Mouse (Mus musculus) frontal cortex, postnatal 36 days (tissue): ENCODE results near the gene Naa10.

Source experiments
- DNase-seq, 2 experiments: peaks; one replicate each; pipeline ENCODE4 v3.0.0; 2022; ENCODE audit warnings: low spot score in 2 of 2

Naa10 gene

DNA sequence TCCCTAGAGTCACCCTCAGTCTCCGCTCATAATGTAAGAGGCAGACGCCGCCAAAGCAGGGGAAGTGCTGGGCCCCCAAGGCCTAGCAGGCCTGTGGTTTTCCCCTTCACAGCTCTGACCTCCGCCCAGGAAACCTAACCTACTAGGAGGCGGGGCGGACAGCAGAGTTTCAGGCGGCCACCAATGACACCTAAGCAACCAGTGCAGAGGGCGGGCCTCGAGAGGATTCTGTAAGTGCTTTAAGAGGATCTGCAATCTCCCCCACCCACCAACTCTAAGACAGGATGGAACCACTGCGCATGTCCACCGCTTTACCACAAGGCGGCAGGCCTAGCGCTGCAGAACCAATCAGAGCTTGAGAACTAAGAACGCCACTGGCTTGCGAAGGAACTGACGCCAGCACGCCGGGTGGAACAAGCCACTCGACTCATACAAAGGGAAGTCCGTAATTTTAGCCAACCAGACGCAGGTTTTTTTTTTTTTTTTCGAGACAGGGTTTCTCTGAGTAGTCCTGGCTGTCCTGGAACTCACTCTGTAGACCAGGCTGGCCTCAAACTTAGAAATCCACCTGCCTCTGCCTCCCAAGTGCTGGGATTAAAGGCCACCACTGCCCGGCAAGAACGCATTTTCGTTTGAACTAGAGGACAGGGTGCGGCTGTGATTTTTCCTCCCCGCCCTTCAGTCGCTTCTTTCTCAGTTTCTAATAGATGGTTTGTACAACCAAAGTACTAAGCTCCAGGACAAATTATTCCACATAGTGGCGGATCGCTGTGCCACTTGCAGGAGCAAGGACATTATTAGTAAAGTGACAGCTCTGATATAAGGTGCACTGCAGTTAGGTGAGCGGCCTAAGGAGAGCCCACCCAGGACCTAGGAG is 6.7 kb downstream of the Naa10 start:
- peak; percentile 79 to 91 for DNase-seq

DNA sequence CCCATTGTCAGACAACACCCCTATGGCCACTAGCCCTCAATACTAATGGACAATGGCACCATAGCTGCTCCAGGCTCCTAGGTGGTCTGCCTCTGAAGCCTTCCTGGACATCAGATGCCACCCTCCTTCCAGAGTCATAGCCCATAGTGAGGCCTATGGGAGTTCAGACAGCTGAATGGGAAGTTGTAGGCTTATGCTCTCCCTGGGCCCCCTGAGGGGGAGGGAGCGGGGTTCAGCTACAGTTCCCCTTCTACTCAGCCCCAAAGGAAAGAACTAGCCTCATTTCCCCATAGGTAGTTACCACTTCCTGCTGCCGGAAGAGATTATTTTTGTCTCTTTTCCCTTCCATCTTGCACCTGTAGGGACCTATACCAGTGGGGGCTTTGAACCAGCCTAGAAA is 10.2 kb downstream of the Naa10 start:
- DNase-seq: no peak

DNA sequence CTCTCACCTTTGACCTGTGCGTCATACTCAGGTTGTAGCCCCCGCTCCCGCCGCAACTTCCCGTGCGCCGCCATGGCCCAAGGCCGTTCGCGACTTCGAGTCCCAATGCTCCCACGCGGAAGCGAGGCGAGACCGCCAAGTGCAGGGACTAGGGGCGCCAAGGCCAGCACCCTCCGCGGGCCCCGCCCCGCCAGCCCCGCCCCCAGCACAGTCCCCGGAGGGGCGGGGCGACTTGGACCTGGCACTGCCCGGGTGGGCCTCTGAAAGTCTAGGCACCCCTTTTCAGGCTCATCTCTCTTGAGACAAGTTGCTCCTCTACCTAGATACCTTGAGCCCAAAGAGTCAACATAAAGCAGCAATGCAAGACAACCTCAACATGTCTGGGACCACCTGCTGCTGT is 10.6 kb downstream of the Naa10 start:
- DNase-seq: no peak

DNA sequence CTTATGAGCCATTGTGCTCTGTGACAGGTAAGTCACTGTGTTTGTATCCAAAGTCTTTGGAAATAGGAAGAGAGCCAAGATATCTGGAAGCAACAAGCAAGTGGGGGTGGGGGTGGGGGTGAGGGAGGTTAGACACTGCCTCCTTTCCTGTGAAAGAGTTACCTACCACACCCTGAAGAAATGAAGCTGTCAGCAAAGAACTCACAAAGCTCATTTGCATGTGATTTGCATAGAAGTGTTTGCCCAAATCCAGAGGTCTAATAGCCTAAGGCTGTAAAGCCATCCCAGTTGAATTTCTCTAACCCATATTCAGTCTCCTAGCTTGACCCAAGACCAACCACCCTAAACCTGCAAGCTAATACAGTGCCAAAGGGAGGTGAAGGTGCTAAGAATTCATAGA is 11.3 kb downstream of the Naa10 start:
- DNase-seq: no peak

DNA sequence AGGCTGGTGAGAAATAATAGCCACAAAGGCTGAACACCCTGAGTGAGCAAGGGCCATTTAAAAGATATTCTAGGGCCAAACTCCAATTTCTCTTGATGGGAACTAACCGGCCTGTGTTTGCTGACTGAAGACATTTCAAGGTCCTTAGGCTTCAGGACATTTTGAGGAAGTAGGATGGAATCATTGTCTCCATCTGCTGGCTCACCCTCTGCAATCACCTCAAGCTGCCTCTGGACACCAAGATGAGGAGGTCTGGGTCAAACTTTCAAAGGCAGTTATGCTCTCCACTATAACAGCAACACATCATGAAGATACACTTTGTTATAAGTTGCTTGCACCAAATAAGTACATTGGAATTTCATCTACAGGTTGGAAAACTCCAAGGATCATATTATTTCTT is 11.7 kb downstream of the Naa10 start:
- DNase-seq: no peak

DNA sequence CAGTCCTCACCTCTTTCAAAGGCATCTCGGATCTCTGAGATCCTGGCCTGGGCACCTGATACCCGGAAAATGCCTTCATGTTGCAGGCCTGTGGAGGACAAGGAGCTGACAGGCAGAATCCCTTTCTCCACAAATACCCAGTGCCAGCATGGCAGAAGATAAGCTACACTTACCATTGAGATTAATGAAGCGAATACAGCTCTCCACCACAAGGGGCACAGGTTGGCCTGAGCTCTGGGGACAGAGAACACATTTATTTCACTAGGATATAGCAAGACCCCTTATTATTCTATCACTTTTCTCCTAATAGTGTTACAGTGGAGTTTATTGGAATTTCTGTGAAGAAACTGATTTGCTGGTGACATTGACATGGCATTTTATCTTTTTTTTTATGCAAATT is 23.8 kb downstream of the Naa10 start:
- DNase-seq: no peak

DNA sequence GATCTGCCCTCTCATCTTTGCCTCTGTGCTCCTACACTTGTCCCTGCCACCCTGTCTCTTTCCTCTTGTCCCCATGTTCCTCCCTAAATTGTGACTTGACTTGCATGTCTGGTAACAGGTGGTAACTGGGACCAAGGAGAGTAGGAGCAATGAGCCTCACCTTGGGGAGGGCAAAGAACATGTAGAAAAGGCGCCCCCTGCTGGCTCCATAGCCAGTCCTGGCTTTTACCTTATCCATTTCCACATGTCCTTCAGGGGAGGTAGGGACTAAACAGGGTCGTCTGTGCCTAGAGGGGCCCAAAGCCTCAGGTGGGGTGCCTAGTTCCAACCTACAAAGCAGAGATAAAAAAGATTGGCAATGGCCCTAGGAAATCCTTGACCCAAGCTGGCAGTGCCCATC is 26.0 kb downstream of the Naa10 start, which contains the start of gene L1cam:
L1cam (minus strand) TSS at position 387 of the 400 bp plus-strand sequence.
- peak; percentile 36 to 45 for DNase-seq

DNA sequence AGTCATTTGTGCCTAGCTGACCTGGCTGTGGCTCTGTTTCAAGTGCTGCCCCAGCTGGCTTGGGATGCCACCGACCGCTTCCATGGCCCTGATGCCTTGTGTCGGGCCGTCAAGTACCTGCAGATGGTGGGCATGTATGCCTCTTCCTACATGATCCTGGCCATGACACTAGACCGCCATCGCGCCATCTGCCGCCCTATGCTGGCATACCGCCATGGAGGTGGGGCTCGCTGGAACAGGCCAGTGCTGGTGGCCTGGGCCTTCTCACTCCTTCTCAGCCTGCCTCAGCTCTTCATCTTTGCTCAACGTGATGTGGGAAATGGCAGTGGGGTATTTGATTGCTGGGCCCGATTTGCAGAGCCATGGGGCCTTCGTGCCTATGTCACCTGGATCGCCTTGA is 28.9 kb downstream of the Naa10 start:
- DNase-seq: no peak

DNA sequence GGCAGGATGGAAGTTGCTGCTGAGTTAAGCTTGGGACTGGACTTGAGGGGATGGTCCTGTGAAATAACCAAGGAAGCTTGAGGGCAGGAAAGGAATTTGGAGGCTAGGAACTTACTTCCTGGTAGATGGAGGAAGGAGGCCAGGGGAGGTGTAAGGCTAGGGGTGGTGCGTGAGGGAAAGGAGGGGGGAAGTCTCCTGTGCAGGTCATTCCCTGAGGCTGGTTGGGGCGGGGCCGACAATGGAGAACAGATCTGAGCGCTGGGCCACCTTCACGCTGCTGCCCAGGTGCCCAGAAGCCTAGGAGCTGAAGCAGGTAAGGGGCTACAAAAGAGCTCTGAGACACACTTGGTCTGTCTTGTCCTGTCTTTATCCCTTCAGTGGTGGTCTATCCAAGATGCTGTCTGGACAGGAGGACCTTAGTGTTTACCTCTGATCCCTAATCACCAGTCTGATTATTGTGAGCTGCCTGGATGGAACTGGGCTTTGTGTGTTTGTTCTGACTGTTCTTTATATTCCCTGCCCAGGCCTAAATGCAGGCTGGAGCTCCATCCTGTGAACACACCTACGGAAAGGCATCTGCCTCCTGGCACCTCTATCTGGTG is 30.1 kb downstream of the Naa10 start, which contains the start of gene Avpr2:
Avpr2 (plus strand) TSS at position 552 of the 602 bp plus-strand sequence.
- DNase-seq: no peak

DNA sequence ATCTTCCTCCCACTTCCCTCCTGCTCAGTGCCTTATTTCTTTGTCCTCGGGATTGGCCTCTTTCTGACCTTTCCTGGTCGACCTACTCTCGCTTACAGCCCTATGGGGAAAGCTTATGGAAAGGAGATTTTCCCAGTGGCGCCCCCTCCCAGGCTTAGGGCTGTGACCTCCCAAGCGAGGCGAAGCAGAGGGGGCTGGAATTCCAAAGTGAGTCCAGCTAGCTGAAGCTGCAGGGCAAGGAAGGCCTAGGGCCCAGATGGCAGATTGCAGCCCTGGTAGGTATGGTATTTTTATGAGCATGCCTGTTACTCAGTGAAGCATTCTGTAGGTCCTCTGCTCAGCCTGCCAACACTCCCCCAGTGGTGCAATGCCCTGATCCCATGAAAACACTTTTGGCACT is 40.3 kb downstream of the Naa10 start:
- DNase-seq: no peak

DNA sequence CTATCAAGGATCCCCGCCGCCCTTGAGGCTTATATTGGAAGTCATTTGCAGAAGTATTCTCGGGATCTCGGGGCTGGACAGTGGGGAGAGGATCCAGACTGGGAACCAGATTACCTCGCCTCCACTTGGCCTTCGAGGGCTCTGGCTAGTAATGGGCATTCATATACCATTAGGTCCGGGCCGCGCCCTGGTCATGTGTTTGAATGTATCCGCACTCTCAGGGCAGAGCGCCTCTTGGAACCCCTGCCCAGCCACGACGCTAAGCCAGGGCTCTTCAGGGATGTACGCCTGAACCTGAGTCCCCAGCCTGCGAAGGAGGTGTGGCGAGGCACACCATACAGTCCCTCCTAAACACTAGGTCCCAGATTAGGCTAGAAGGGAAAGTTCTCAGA is 40.7 kb downstream of the Naa10 start:
- no peak for DNase-seq

DNA sequence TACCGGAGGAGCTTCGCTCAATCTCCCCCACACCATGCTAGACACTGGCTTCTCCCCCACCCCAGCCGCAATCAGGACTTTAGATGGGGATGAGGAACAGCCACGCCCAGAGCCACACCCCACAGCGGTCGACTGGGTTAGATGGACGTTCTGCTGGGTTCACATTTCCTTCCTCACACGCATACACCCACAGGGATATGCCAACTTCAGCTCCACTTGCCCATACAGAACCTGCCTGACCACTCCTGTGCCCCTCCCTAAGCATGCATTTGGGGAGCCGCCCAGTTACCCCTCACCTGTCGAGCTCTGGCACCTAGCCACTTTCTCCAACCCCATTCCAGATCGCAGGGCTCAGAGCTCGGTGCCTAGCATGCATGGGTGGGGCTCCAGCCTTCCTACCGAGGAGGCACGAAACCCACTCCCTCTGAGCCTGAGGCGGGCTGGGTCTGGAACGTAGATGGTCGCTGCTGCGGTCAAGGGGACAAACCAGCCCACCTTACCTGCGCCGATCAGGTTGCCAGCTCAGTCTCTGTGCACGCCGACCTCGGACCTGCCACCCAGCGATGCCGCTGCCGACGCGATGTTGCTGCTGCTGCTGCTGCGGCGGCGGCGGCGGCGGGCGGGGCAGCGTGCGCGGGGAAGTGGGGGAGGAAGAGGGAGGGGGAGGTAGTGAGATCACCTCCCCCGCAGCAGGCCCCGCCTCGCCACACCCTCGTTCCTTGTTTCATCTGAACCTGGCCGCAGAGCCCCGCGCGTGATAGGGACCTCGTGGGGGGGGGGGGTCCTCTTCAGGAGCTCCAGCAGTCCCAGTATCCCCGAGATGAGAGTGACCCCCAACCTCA is 41.3 kb downstream of the Naa10 start:
- DNase-seq: no peak

DNA sequence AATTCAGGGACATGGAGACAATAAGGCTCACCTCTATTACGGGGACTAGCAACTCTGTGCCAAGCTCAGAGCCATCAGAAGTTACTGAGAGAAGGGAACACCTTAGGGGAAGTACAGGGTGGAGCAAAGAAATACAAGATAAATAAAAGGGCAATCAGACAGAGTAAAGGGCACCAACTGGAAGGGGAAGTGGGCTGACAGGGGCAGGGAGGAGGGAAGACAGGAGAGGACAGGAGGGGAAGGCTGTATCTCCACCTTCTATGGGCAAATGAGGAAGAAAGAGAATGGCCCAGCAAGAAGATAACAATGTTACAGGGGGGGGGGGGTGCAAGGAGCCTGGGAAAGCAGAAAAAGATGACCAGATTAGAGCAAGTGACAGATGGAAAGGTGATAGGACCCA is 44.7 kb downstream of the Naa10 start:
- DNase-seq: no peak

DNA sequence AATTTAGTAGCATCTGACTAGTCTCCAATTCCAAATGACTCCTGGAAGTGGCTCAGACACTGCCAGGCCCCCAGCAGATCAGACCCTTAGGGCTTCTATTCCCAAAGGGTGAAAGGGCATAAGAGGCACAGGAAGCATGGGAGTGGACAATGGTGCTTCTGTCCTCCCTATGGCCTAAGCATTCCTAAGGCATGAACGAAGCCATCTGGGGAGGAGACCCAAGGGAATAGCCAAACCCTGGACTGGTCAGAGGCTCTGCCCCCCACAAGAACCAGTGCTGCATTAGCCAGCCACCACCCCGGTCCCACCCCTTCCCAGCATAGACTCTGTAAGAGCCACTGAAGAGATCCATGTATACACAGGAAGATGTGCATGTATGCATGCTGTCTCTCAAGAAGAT is 45.9 kb downstream of the Naa10 start:
- no peak for DNase-seq

DNA sequence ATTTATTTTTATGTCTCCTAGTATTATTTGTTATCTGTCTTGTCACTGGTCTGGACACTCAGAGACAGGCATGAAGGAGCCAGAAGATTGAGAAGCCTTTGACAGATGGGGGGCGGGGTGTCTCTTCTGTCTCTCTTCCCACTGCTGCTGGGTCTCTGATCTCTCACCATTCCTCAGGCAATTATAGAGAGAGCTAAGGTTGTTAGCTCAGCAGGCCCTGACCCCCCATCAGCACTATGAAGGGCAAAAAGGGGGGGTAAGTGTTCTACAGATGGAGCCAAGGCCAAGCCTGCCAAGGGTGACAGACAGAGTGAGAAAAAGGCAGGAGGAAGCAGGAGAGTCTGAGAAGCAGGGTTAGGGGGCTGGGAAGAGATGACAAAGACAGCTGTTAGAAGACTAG is 49.8 kb downstream of the Naa10 start:
- DNase-seq: no peak

DNA sequence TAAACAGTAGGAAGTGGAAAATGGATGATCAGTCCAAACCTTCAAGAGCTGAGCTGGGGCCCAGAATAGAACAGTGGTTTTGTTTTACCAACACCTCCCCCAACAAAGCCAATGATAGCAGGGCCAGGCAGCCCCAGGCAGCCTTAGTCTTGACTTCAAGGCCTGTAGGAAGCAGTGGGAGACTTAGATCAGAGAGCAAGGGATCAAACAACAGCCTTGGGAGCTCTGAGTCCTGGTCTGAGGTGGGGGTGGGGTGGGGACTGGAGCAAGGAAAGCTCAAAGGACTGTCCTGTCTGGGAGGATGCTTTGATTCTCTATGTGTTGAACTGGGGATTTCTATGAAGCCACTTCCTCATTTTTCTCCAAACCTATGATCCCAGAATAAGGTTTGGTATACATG is 50.3 kb downstream of the Naa10 start:
- no peak for DNase-seq

DNA sequence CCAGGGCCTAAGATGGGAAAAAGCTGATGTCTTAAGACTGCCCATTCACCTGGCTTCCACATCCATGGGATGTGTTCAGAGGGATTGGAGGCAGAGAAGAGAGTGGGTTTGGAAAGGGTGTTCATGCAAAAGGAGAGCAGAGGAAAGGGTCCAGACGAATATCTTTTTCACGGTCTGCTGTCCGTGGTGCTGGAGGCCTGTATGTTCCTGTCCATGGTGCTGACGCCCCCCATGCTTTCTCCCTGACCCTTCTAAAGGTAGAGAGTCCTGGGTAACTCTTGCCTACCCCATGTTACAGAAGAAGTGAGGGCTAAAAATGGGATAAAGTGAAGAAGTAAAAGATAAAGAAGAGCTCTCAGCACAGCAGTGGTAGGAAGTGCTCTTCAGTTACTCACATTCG is 52.4 kb downstream of the Naa10 start:
- DNase-seq: no peak

DNA sequence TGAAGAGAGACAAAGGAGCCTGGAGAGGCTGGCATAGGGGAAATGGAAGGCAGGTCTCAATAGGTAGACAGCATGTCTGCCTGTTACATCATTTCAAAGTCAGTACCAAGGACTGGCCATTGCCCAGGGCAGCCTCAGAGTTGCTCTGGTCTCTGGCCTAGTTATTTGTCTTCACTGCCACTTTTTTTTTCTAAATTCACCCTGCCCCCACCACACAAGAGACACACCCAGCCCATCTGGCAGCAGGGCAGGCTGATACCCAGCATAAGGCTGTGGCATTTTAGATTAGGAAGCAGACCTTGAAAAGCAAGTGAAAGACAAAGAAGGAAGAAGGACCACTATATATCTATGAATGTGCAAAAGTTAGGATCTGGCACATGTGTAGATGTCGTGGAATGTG is 53.9 kb downstream of the Naa10 start:
- no peak for DNase-seq

DNA sequence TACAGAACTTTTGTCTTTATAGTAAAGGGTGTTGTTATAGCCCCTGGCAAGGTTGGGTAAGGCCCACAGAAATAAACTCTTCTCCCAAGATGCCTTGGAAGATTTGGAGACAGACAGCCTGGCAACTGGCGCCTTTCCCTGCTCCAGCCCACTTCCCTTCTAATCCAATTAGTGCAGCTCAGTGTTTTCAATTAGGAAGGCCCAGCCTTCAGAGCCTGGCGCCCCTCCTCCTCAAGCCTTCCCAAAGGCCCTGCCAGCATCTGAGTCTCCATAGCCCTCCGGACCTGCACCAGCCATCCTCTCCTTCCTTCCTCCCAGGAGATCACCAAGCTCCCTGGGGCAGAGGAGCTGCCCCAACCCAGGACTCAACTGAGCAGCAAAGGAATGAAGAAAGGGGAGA is 54.5 kb downstream of the Naa10 start:
- no peak for DNase-seq
